Mouse (Mus musculus): Measurements from ENCODE around the gene Wdr46. TPM values are rescaled to one million over a fixed set of nuclear protein-coding genes. Genes with fewer than 3 reads are reported as not detected.

Gene Wdr46
- polyA plus RNA-seq (2012; rRNA removed; ENCODE audit: low replicate concordance), result 10.8 and 15.6 TPM in 2 replicates

DNA sequence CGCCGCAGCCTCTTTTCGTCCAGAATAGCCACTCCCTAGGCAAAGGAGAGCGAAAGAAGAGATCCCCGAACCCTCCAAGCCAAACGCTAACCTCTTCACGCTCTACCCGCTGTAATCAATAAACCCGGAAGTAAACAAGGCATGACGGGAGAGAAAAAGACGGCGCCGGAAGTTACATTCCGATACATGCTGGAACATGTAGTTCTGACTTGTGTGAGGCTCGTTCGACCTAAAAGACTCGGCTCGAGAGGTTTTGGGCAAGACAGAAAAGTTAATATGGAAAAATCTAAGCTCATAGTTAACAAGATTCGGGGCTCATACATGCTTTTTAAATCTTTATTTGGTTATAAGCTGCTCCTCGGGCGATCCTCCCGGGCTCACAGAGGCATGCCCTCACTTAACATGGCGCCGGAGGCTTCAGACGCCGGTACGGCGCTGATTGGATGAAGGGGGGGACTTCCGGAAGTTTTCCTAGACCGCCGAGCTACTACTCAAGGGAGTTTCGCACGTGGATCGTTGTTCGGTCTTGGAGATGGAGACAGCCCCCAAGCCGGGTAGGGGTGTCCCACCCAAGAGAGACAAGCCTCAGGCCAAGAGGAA, at the start of gene Wdr46, which contains the start of gene Pfdn6:
TSS of gene Wdr46 (plus strand) at position 455 of the 600 bp plus-strand sequence.
TSS of gene Pfdn6 (minus strand) at position 138 of the 600 bp plus-strand sequence.

DNA sequence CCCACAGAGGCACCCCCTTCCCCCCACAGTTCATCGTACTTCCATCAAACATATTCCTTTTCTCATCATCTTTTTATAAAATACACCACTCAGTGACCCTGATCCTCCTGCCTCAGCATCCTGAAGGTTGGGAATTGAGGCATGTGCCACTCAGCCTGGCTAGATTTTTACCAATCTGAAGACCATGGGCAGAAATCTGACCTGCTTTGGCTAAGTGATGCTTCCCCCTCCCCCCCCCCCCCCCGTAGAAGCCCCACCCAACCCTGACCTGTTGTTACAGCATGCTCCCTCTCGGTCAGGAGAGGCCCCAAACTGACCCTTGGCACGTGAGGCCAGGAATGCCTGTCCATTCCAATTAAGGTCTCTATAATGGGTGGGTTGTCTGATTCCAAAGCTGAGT, 35.6 kb upstream of the Wdr46 start, which contains the start of gene Platr17:
TSS of gene Platr17 (plus strand) at position 301 of the 400 bp plus-strand sequence.

DNA sequence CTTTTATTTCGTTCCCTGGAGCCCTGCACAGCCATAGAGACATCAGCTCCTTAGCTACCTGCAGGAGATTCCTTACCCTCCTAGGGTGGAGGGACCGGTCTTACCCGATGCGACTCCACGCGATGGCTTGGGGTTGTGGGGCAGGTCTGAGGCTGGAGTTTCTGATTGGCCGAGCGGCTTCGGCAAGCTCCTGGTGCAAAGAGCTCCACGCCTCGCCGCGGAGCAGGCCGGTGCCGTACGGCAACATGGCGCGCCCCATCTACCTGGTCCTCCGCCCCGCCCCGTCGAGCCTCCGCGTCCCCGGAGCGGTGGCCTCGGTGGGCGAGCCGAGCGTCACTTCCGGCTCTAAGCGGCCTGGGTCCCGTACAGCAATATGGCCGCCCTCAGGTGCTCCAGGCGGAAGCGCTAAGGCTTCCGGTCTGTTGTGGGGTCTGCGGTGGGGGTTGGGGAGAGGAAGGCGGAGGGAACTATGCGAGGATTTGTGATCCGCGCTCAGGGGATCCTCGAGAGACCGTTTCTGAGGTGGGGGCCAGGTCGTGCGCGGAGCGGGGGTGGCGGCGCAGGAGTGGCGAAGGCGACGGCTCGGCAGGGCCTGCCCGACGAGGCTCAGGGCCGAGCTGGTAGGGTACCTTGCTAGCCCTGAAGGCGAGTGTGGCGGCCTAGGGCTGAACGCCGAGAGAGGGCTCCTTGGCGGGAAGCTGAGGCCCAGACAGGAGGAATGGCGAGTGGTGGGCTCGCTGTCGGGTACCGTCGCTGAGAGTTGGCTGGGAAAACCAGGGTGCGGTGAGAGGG, 31.2 kb upstream of the Wdr46 start, which contains the start of gene Daxx:
TSS of gene Daxx (plus strand) at position 338 of the 792 bp plus-strand sequence.

DNA sequence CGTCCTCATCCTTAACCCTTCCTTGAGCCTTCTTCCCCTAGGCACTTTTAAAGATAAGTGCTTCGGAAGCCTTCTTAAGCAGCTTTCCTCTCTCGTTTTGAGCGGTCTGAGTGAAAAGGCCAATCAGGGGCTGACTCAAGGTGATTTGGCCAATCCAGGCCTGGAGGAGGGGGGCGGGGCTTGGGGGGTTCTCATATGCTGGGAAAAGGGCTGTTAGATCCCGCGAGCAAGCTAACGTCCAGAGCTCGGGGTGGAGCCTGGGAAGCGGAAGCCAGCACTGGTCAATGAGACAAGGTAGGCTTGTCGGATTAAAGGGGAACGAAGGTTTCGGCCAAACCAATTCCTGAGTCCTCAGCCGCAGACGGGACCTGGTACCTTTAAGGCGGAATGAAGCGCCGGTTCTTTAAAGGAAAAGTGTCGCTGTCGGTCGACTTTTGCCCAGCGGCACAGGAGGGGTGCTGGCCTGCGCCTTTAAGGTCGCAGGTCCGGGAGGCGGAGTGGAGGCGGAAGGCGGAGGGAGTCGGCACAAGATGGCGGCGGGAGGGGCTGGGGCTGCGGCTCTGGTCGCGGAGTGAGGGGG, 24.7 kb upstream of the Wdr46 start, which contains the start of the genes Tapbp and Zbtb22:
TSS of gene Tapbp (plus strand) at position 229 of the 580 bp plus-strand sequence.
TSS of gene Zbtb22 (plus strand) at position 234 of the 580 bp plus-strand sequence.

DNA sequence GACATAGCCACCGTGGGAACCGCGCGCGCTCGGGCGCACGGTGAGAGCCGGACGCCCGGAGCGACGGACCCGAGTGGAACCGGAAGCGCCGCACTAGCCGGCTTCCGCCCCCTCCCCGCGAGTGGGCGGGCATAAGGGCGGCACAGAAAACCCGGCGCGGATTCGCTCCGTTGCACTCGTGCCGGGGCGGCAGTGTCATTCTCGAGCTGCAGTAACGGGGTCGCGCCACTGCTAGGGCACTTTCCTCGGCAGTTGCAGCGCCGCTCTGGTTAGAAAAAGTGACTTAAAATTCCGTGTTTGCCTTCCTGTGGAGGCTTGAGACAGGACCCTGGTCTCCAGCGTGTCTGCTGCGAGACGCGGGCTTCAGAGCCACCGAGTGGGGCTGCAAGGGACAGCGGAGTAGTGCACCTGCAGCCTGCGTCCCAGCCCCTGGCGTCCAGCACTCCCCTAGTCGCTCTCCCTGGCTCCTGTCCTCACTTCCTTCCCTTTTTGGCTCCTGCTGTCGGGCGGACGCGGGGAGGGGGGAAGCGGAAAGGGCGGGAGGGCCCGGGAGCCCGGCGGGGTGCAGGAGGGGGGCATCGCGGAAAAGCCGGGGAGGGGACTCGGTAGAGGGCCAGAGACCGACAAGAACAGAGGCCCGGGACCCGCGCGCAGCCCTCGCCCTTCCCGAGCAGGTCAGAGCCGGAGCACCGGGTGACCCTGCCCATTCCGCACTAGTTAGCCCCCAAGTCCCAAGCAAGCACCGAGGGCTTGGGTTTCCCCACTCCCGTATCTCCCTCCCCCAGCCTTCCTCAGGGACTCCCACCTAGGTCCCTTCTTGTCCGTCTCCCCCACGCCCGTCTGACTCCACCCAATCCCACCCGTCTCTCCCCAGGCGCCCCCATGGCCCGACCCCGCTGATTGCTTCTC, 10.8 kb upstream of the Wdr46 start, which contains the start of gene Rgl2:
TSS of gene Rgl2 (plus strand) at position 173 of the 909 bp plus-strand sequence.

DNA sequence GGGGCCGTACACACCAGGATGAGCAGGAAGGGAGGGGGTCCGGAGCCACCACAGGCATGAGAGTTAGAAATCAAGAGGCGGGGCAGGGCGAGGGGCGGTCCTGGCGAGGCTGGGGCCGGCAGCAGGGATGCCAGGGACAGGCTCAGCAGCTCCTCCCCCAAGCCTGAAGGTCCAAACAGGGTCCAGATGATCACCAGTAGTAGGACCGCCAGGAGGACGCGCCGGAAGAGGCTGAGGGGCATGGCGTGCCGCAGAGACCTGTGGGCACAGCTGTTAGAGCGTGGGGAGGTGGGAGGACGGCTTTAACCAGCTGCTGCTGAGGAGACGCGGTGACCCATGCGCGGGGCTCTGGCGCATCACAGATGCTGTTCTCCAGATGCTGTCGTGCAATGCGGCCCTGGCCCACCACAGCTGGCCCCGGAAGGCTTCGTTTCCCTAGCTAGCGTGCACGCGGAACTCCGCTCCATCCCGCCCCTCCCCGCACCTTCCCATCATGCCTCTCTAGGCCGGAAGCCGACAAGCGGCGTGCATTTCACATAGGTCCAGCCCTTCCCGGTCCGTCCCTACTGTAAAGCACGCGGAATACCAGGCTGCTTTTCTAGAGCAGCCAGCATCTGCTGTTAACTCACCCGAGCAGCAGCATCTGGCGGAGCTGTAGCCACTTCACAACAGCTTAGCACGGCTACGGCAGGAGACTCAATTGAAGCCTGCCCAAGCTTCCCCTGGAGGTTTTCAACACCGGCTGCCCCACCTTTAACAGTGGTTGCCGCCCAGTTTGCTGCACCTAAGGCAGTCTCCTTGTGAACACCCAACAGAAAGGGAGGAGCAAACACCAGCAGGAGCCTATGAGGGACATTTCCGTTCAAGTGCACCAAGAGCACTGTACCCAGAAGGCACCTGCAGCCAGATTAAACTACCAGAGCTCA, 10.8 kb downstream of the Wdr46 start, which contains the start of gene B3galt4:
TSS of gene B3galt4 (minus strand) at position 468 of the 926 bp plus-strand sequence.

DNA sequence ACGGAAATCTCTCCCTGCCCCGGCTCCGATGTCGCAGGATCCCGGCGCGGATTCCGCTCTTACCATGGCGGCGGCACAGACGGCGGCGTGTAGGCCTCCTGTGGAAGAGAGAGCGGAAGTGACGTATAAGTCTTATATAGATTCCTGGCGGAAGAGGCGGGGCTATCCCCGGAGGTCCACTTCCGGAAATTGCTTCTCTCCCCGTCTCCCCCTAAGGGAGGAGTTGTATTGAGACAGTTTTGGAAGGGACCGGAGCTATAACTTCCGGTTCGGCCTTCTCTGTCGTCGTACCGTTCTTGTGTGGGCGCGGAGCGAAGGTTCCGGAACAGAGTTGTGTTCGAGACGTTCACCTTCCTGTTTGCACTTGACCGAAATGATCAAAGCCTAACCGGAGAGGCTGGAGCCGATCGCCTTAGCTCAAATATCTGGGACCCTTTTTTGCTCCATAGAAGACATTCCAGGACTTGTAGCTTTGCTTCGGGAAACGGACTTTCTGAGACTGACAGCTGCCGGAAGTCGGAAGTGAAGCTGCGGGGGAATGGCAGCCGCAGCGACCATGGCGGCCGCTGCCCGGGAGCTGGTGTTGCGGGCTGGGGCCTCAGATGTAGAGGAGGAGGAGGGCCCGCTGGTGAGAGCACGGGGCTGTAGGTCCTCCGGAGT, 15.2 kb downstream of the Wdr46 start, which contains the start of the genes Vps52 and Rps18:
TSS of gene Vps52 (plus strand) at position 258 of the 660 bp plus-strand sequence.
TSS of gene Rps18 (minus strand) at position 447 of the 660 bp plus-strand sequence.

Other genes starting within 250 kb of the Wdr46 start
- 51.8 and 80.7 TPM in 2 replicates for gene March2, start 222.0 kb upstream of the Wdr46 start, polyA plus RNA-seq (2012; rRNA removed; ENCODE audit: low replicate concordance)
- 313 and 378 TPM in 2 replicates for gene Rab11b, start 180.1 kb upstream of the Wdr46 start, polyA plus RNA-seq (2012; rRNA removed; ENCODE audit: low replicate concordance)
- 30.9 and 75.7 TPM in 2 replicates for gene Angptl4, start 158.8 kb upstream of the Wdr46 start, polyA plus RNA-seq (2012; rRNA removed; ENCODE audit: low replicate concordance)
- 13.8 and 18.4 TPM in 2 replicates for gene Kank3, start 130.1 kb upstream of the Wdr46 start, polyA plus RNA-seq (2012; rRNA removed; ENCODE audit: low replicate concordance)
- gene Rps28, start 116.1 kb upstream of the Wdr46 start, polyA plus RNA-seq (2012; rRNA removed; ENCODE audit: low replicate concordance), result 251 and 364 TPM in 2 replicates
- 339 and 519 TPM in 2 replicates for gene Ndufa7, start 116.1 kb upstream of the Wdr46 start, polyA plus RNA-seq (2012; rRNA removed; ENCODE audit: low replicate concordance)
- 18.6 and 19.9 TPM in 2 replicates for gene Cd320, start 97.6 kb upstream of the Wdr46 start, polyA plus RNA-seq (2012; rRNA removed; ENCODE audit: low replicate concordance)
- not detected in 2 replicates for gene Gm7029, start 66.8 kb upstream of the Wdr46 start, polyA plus RNA-seq (2012; rRNA removed; ENCODE audit: low replicate concordance)
- gene Kifc1, start 50.0 kb upstream of the Wdr46 start, polyA plus RNA-seq (2012; rRNA removed; ENCODE audit: low replicate concordance), result 7.3 and 8.5 TPM in 2 replicates
- 0.24 TPM in 1 of 2 replicates, not detected in the other for gene Platr17, start 35.5 kb upstream of the Wdr46 start, polyA plus RNA-seq (2012; rRNA removed; ENCODE audit: low replicate concordance)
- gene Daxx, start 31.2 kb upstream of the Wdr46 start, polyA plus RNA-seq (2012; rRNA removed; ENCODE audit: low replicate concordance), result 42.4 and 47.2 TPM in 2 replicates
- 220 and 430 TPM in 2 replicates for gene Tapbp, start 24.8 kb upstream of the Wdr46 start, polyA plus RNA-seq (2012; rRNA removed; ENCODE audit: low replicate concordance)
- 65.9 and 84.1 TPM in 2 replicates for gene Zbtb22, start 24.8 kb upstream of the Wdr46 start, polyA plus RNA-seq (2012; rRNA removed; ENCODE audit: low replicate concordance)
- 88.3 and 111 TPM in 2 replicates for gene Rgl2, start 11.1 kb upstream of the Wdr46 start, polyA plus RNA-seq (2012; rRNA removed; ENCODE audit: low replicate concordance)
- gene Pfdn6, start 317 bp upstream of the Wdr46 start, polyA plus RNA-seq (2012; rRNA removed; ENCODE audit: low replicate concordance), result 6.1 and 14.4 TPM in 2 replicates
- gene B3galt4, start 10.8 kb downstream of the Wdr46 start, polyA plus RNA-seq (2012; rRNA removed; ENCODE audit: low replicate concordance), result 27.8 and 35.0 TPM in 2 replicates
- gene Vps52, start 15.2 kb downstream of the Wdr46 start, polyA plus RNA-seq (2012; rRNA removed; ENCODE audit: low replicate concordance), result 50.7 and 52.9 TPM in 2 replicates
- gene Rps18, start 15.3 kb downstream of the Wdr46 start, polyA plus RNA-seq (2012; rRNA removed; ENCODE audit: low replicate concordance), result 196 and 219 TPM in 2 replicates
- gene H2-K1, start 59.7 kb downstream of the Wdr46 start, polyA plus RNA-seq (2012; rRNA removed; ENCODE audit: low replicate concordance), result 4,063 and 9,745 TPM in 2 replicates
- gene Ring1, start 84.0 kb downstream of the Wdr46 start, polyA plus RNA-seq (2012; rRNA removed; ENCODE audit: low replicate concordance), result 22.1 and 26.1 TPM in 2 replicates
- gene H2-Ke6, start 87.4 kb downstream of the Wdr46 start, polyA plus RNA-seq (2012; rRNA removed; ENCODE audit: low replicate concordance), result 73.6 and 117 TPM in 2 replicates
- gene Slc39a7, start 91.0 kb downstream of the Wdr46 start, polyA plus RNA-seq (2012; rRNA removed; ENCODE audit: low replicate concordance), result 161 and 163 TPM in 2 replicates
- 73.7 and 88.7 TPM in 2 replicates for gene Rxrb, start 91.2 kb downstream of the Wdr46 start, polyA plus RNA-seq (2012; rRNA removed; ENCODE audit: low replicate concordance)
- gene Col11a2, start 98.8 kb downstream of the Wdr46 start, polyA plus RNA-seq (2012; rRNA removed; ENCODE audit: low replicate concordance), result 1.3 and 6.3 TPM in 2 replicates
- gene H2-Oa, start 151.7 kb downstream of the Wdr46 start, polyA plus RNA-seq (2012; rRNA removed; ENCODE audit: low replicate concordance), result 4.6 and 11.9 TPM in 2 replicates
- gene H2-DMa, start 178.9 kb downstream of the Wdr46 start, polyA plus RNA-seq (2012; rRNA removed; ENCODE audit: low replicate concordance), result 40.9 and 173 TPM in 2 replicates
- gene Brd2, start 182.0 kb downstream of the Wdr46 start, polyA plus RNA-seq (2012; rRNA removed; ENCODE audit: low replicate concordance), result 84.7 and 92.1 TPM in 2 replicates
- gene H2-DMb2, start 202.6 kb downstream of the Wdr46 start, polyA plus RNA-seq (2012; rRNA removed; ENCODE audit: low replicate concordance), result 4.5 and 16.7 TPM in 2 replicates
- 52.9 and 337 TPM in 2 replicates for gene H2-DMb1, start 212.4 kb downstream of the Wdr46 start, polyA plus RNA-seq (2012; rRNA removed; ENCODE audit: low replicate concordance)
- gene Tap1, start 246.9 kb downstream of the Wdr46 start, polyA plus RNA-seq (2012; rRNA removed; ENCODE audit: low replicate concordance), result 53.8 and 96.5 TPM in 2 replicates
- 114 and 217 TPM in 2 replicates for gene Psmb9, start 247.1 kb downstream of the Wdr46 start, polyA plus RNA-seq (2012; rRNA removed; ENCODE audit: low replicate concordance)